Mouse (Mus musculus) CH12.LX (cell line): ENCODE data around the gene Dnajc10. TPM values are rescaled to one million over a fixed set of nuclear protein-coding genes. Genes with fewer than 3 reads are reported as not detected.

Experiments
- DNase-seq: peaks from one replicate; pipeline ENCODE4 v3.0.0-alpha.2; 2013; ENCODE audit errors: extremely low read depth
- H3K27ac ChIP-seq: 2 replicates; pipeline ENCODE4 v1.5.1; 2012; ENCODE audit warnings: low read depth, mild to moderate bottlenecking, control low read depth, moderate library complexity; ENCODE audit not compliant: insufficient read depth
- H3K27me3 ChIP-seq: replicated peaks from 2 replicates; pipeline ENCODE3; 2012; ENCODE audit warnings: inconsistent platforms
- H3K36me3 ChIP-seq, 2 experiments: replicated peaks in 1 of 2; 2 replicates each; pipeline versions ENCODE3 to v1.6.1; 2012; ENCODE audit warnings: inconsistent platforms in 1 of 2, low read length in 1 of 2, mild to moderate bottlenecking in 1 of 2, mixed read lengths in 1 of 2, moderate library complexity in 1 of 2; ENCODE audit not compliant: control insufficient read depth in 1 of 2, insufficient read depth in 1 of 2
- H3K4me1 ChIP-seq, 2 experiments: 2 replicates each; pipeline ENCODE4 v1.6.1; 2012; ENCODE audit warnings: inconsistent platforms in 1 of 2, moderate library complexity in 1 of 2; ENCODE audit not compliant: insufficient read depth in 2 of 2, control insufficient read depth in 1 of 2
- H3K4me2 ChIP-seq: 2 replicates; pipeline ENCODE4 v1.6.1; 2012; ENCODE audit warnings: low read depth, mild to moderate bottlenecking, control low read depth; ENCODE audit not compliant: poor library complexity, insufficient read depth, severe bottlenecking
- H3K4me3 ChIP-seq, 3 experiments: fragments of 150-350 bp in 1 of 3; sonication (generic) in 1 of 3; replicated peaks in 1 of 3; 2 replicates each; pipeline versions ENCODE3 to v1.5.1; 2011 to 2012; ENCODE audit warnings: low read depth in 2 of 3, low read length in 2 of 3, mild to moderate bottlenecking in 2 of 3, moderate library complexity in 2 of 3, control low read depth in 1 of 3, improper control_type of control experiment in 1 of 3, inconsistent platforms in 1 of 3, mixed read lengths in 1 of 3; ENCODE audit not compliant: poor library complexity in 1 of 3
- H3K79me2 ChIP-seq: replicated peaks from 2 replicates; pipeline ENCODE4 v1.6.1; 2012; ENCODE audit warnings: mild to moderate bottlenecking, moderate library complexity; ENCODE audit not compliant: control insufficient read depth, poor library complexity, insufficient read depth, severe bottlenecking; ENCODE audit errors: extremely low read depth
- H3K9ac ChIP-seq: 2 replicates; pipeline ENCODE4 v1.6.1; 2012; ENCODE audit warnings: low read depth, mild to moderate bottlenecking, control low read depth, moderate library complexity; ENCODE audit not compliant: insufficient read depth
- H3K9me3 ChIP-seq: replicated peaks from 2 replicates; pipeline ENCODE3; 2012; ENCODE audit warnings: low read length, inconsistent platforms, mixed read lengths
- CHD1 ChIP-seq: IDR thresholded peaks from 2 replicates; pipeline ENCODE4 v1.6.1; 2012; ENCODE audit warnings: low read depth, low read length, improper control_type of control experiment, inconsistent platforms
- CTCF ChIP-seq, 2 experiments: IDR thresholded peaks in 1 of 2; conservative IDR thresholded peaks in 1 of 2; 2 replicates each; pipeline ENCODE4 v1.5.1; 2011 to 2012; ENCODE audit warnings: low read depth in 2 of 2, low read length in 2 of 2, improper control_type of control experiment in 1 of 2, inconsistent platforms in 1 of 2, mild to moderate bottlenecking in 1 of 2, moderate library complexity in 1 of 2
- E2F4 ChIP-seq: IDR thresholded peaks from 2 replicates; pipeline ENCODE4 v1.6.1; 2011; ENCODE audit warnings: low read depth, low read length, improper control_type of control experiment; ENCODE audit not compliant: insufficient replicate concordance
- EP300 ChIP-seq: IDR thresholded peaks from 2 replicates; pipeline ENCODE4 v1.6.1; 2011; ENCODE audit warnings: low read length, improper control_type of control experiment
- JUND ChIP-seq: conservative IDR thresholded peaks from 2 replicates; pipeline ENCODE4 v1.6.1; 2011; ENCODE audit warnings: low read depth, low read length, improper control_type of control experiment
- KAT2A ChIP-seq: IDR thresholded peaks from 2 replicates; pipeline ENCODE4 v1.6.1; 2012; ENCODE audit warnings: low read length, improper control_type of control experiment, inconsistent platforms; ENCODE audit not compliant: insufficient replicate concordance
- MAFK ChIP-seq: IDR thresholded peaks from 2 replicates; pipeline ENCODE4 v1.6.1; 2011; ENCODE audit warnings: low read length, improper control_type of control experiment; ENCODE audit not compliant: insufficient replicate concordance
- MYC ChIP-seq: IDR thresholded peaks from 2 replicates; pipeline ENCODE4 v1.6.1; 2011; ENCODE audit warnings: low read depth, mild to moderate bottlenecking, improper control_type of control experiment, low read length
- PAX5 ChIP-seq: IDR thresholded peaks from 2 replicates; pipeline ENCODE4 v1.6.1; 2012; ENCODE audit warnings: low read length, inconsistent platforms, mixed read lengths
- RAD21 ChIP-seq: IDR thresholded peaks from 2 replicates; pipeline ENCODE4 v1.6.1; 2011; ENCODE audit warnings: low read depth, mild to moderate bottlenecking, low read length, improper control_type of control experiment, moderate library complexity
- SIN3A ChIP-seq: IDR thresholded peaks from 2 replicates; pipeline ENCODE4 v1.6.1; 2012; ENCODE audit warnings: low read length, improper control_type of control experiment, inconsistent platforms
- SMC3 ChIP-seq: IDR thresholded peaks from 2 replicates; pipeline ENCODE4 v1.6.1; 2011; ENCODE audit warnings: low read depth, low read length, improper control_type of control experiment
- USF1 ChIP-seq: IDR thresholded peaks from 2 replicates; pipeline ENCODE4 v1.6.1; 2014; ENCODE audit warnings: low read depth, mild to moderate bottlenecking, inconsistent platforms, low read length, improper control_type of control experiment
- ZC3H11A ChIP-seq: IDR thresholded peaks from 2 replicates; pipeline ENCODE4 v1.6.1; 2012; ENCODE audit warnings: low read depth, mild to moderate bottlenecking, inconsistent platforms, low read length, improper control_type of control experiment
- ZKSCAN1 ChIP-seq: IDR thresholded peaks from 2 replicates; pipeline ENCODE4 v1.6.1; 2012; ENCODE audit warnings: low read depth, inconsistent platforms, low read length, improper control_type of control experiment, borderline replicate concordance
- ZMIZ1 ChIP-seq: IDR thresholded peaks from 2 replicates; pipeline ENCODE4 v1.6.1; 2012; ENCODE audit warnings: low read depth, mild to moderate bottlenecking, inconsistent platforms, low read length, improper control_type of control experiment
- ZNF384 ChIP-seq: IDR thresholded peaks from 2 replicates; pipeline ENCODE4 v1.6.1; 2012; ENCODE audit warnings: low read depth, low read length, improper control_type of control experiment, inconsistent platforms
- dilution Hi-C: fragments of 300-500 bp; cut with MboI; formaldehyde crosslinking; loops from 2 replicates; pipeline ENCODE4 v1.14.3; 2020; ENCODE audit warnings: low sequenced_read_pairs; ENCODE audit not compliant: extremely low pct_unique_long_range_greater_than_20kb, extremely low pct_ligation_motif_present
- in situ Hi-C: fragments of 300-500 bp; cut with MboI; formaldehyde crosslinking; loops from 3 replicates; pipeline ENCODE4 v1.14.3; 2019; ENCODE audit warnings: low sequenced_read_pairs, low pct_ligation_motif_present, low pct_unique_long_range_greater_than_20kb, mixed read lengths
- polyA plus RNA-seq: library from polyadenylated mRNA; unstranded; fragments of >175 nt; gene quantifications from 2 replicates; pipeline ENCODE4 v1.2.1, GENCODE M21; 2012; ENCODE audit warnings: low read depth; ENCODE audit not compliant: insufficient read length
- total RNA-seq, 2 experiments: library from RNA; depleted of rRNA; stranded (reverse); fragments of 300-350 nt in 1 of 2; fragments of >200 nt in 1 of 2; gene quantifications; 2 replicates each; pipeline ENCODE4 v1.2.3; 2012 to 2014

Dnajc10 gene
- total and polyA plus RNA-seq, 3 experiments: 48.3 to 81.3 (median 65.1) TPM

GRCm38 (mm10) chr2:80273038-80273437 lies 42.2 kb upstream of the Dnajc10 start:
- dilution Hi-C loops: no loop called here
- TF ChIP-seq EP300 (no peak), CHD1 (no peak), USF1 (no peak), ZNF384 (no peak), PAX5 (no peak), ZC3H11A (no peak)

GRCm38 (mm10) chr2:80273763-80274162 lies 41.5 kb upstream of the Dnajc10 start:
- no peak overlapping the region for H3K4me3 ChIP-seq
- no peaks in the 10 kb centered on the region for H3K4me1 ChIP-seq
- no peaks in the 10 kb centered on the region for H3K9me3 ChIP-seq
- H3K27me3 ChIP-seq: no peaks in the 10 kb centered on the region
- H3K4me2 ChIP-seq: no peak overlapping the region
- no peak for DNase-seq
- H3K79me2 ChIP-seq: no peaks in the 10 kb centered on the region
- in situ Hi-C loops: no loop called here
- H3K9ac ChIP-seq: no peak overlapping the region
- TF ChIP-seq MYC (no peak), USF1 (no peak), RAD21 (peak; percentile 18), SIN3A (no peak), ZMIZ1 (no peak), ZNF384 (peak; percentile 35; the same call in 1 of the 2 replicates), CTCF (conservative IDR thresholded peaks at IDR 0.05 in 1 of 2, IDR thresholded peaks at IDR 0.05 in 1 of 2; ENCODE audit: low read depth in 2 of 2, low read length in 2 of 2) (peak in 1 of 2 experiments; percentile 31; a peak in 2 of 4 replicates), MAFK (no peak)
- TF ChIP-seq, all 38 proteins: peak for 3
- dilution Hi-C loops: no loop called here
- no peak overlapping the region for H3K27ac ChIP-seq
- H3K36me3 ChIP-seq: no peaks in the 10 kb centered on the region

More at GRCm38 (mm10) chr2:80273038-80273437, 42.2 kb upstream of the Dnajc10 start:
- Histone ChIP-seq H3K4me1 (no peaks in the 10 kb centered on the region), H3K27ac (no peak overlapping the region), H3K4me2 (no peak overlapping the region), H3K4me3 (no peak overlapping the region), H3K27me3 (no peaks in the 10 kb centered on the region), H3K79me2 (no peaks in the 10 kb centered on the region), H3K36me3 (no peaks in the 10 kb centered on the region), H3K9me3 (no peaks in the 10 kb centered on the region), H3K9ac (no peak overlapping the region)
- no peak for DNase-seq
- in situ Hi-C loops: no loop called here

GRCm38 (mm10) chr2:80275136-80275535 lies 40.1 kb upstream of the Dnajc10 start:
- Histone ChIP-seq H3K79me2 (no peaks in the 10 kb centered on the region), H3K36me3 (no peaks in the 10 kb centered on the region), H3K27ac (no peak overlapping the region), H3K4me2 (no peak overlapping the region), H3K4me3 (no peak overlapping the region), H3K9me3 (no peaks in the 10 kb centered on the region), H3K9ac (no peak overlapping the region), H3K4me1 (no peaks in the 10 kb centered on the region), H3K27me3 (no peaks in the 10 kb centered on the region)
- in situ Hi-C loops (no loop called here), dilution Hi-C loops (no loop called here)
- DNase-seq: peak; percentile 47
- no peak for TF ChIP-seq USF1
- TF ChIP-seq E2F4: no peak
- peak; percentile 45 for TF ChIP-seq SMC3
- TF ChIP-seq CTCF (conservative IDR thresholded peaks at IDR 0.05 in 1 of 2, IDR thresholded peaks at IDR 0.05 in 1 of 2; ENCODE audit: low read depth in 2 of 2, low read length in 2 of 2): peak; percentile 61
- TF ChIP-seq ZKSCAN1: no peak
- no peak for TF ChIP-seq JUND
- no peak for TF ChIP-seq KAT2A
- peak; percentile 29 for TF ChIP-seq RAD21
